Mouse (Mus musculus): ENCODE measurements at regions not wholly inside any gene's neighbourhood (a gene's known extent, or its start where the extent isn't known, plus 50 kb on each side); places are given as distances from the start of the nearest gene placed in this dataset.

GRCm38 (mm10) chr3:60138319-60138718 lies 56.6 kb downstream of the Sucnr1 start:
- H3K4me2 ChIP-seq (ENCODE audit: low read length) = no peak overlapping the region
- H3K9me3 ChIP-seq (replicated peaks; ENCODE audit: control insufficient read depth, low read length) = no peaks in the 10 kb centered on the region
- no peak for DNase-seq (ENCODE audit: low spot score)
- WGBS = 87% methylated on average over 3 of the region's 3 CpGs
- H3K4me1 ChIP-seq (ENCODE audit: control insufficient read depth, insufficient read depth, low read length) = no peaks in the 10 kb centered on the region
- no peak overlapping the region for H3K9ac ChIP-seq (ENCODE audit: low read length)
- H3K4me3 ChIP-seq (ENCODE audit: low read depth, low read length) = no peak overlapping the region
- H3K36me3 ChIP-seq (ENCODE audit: control insufficient read depth, insufficient read depth, low read length) = no peaks in the 10 kb centered on the region
- no peaks in the 10 kb centered on the region for H3K27me3 ChIP-seq (replicated peaks; ENCODE audit: control insufficient read depth, insufficient read depth, low read length)
- H3K27ac ChIP-seq (ENCODE audit: low read depth, low read length) = no peak overlapping the region
- ATAC-seq = no peak

- Histone ChIP-seq H3K27me3 (replicated peaks; ENCODE audit: control insufficient read depth, insufficient read depth, low read length) (no peaks in the 10 kb centered on the region), H3K36me3 (ENCODE audit: control insufficient read depth, insufficient read depth, low read length) (no peaks in the 10 kb centered on the region), H3K27ac (ENCODE audit: low read depth, low read length) (no peak overlapping the region), H3K4me2 (ENCODE audit: low read length) (no peak overlapping the region), H3K4me1 (ENCODE audit: control insufficient read depth, insufficient read depth, low read length) (no peaks in the 10 kb centered on the region), H3K9ac (ENCODE audit: low read length) (no peak overlapping the region), H3K9me3 (replicated peaks; ENCODE audit: control insufficient read depth, low read length) (no peaks in the 10 kb centered on the region), H3K4me3 (ENCODE audit: low read depth, low read length) (no peak overlapping the region)
- no peak for ATAC-seq
- 81% methylated on average over 3 of the region's 3 CpGs for WGBS
- no peak for DNase-seq (ENCODE audit: low spot score)
Observed at GRCm38 (mm10) chr3:60159865-60160264, 78.2 kb downstream of the Sucnr1 start.

GRCm38 (mm10) chr3:60167633-60168032 lies 86.0 kb downstream of the Sucnr1 start:
- no peak overlapping the region for H3K4me3 ChIP-seq (ENCODE audit: low read depth, low read length)
- DNase-seq (ENCODE audit: low spot score) = no peak
- 83% methylated on average over 3 of the region's 3 CpGs for WGBS
- no peaks in the 10 kb centered on the region for H3K36me3 ChIP-seq (ENCODE audit: control insufficient read depth, insufficient read depth, low read length)
- no peak overlapping the region for H3K27ac ChIP-seq (ENCODE audit: low read depth, low read length)
- no peaks in the 10 kb centered on the region for H3K9me3 ChIP-seq (replicated peaks; ENCODE audit: control insufficient read depth, low read length)
- H3K4me1 ChIP-seq (ENCODE audit: control insufficient read depth, insufficient read depth, low read length) = no peaks in the 10 kb centered on the region
- H3K9ac ChIP-seq (ENCODE audit: low read length) = no peak overlapping the region
- no peak for ATAC-seq
- no peak overlapping the region for H3K4me2 ChIP-seq (ENCODE audit: low read length)
- H3K27me3 ChIP-seq (replicated peaks; ENCODE audit: control insufficient read depth, insufficient read depth, low read length) = no peaks in the 10 kb centered on the region

DNA sequence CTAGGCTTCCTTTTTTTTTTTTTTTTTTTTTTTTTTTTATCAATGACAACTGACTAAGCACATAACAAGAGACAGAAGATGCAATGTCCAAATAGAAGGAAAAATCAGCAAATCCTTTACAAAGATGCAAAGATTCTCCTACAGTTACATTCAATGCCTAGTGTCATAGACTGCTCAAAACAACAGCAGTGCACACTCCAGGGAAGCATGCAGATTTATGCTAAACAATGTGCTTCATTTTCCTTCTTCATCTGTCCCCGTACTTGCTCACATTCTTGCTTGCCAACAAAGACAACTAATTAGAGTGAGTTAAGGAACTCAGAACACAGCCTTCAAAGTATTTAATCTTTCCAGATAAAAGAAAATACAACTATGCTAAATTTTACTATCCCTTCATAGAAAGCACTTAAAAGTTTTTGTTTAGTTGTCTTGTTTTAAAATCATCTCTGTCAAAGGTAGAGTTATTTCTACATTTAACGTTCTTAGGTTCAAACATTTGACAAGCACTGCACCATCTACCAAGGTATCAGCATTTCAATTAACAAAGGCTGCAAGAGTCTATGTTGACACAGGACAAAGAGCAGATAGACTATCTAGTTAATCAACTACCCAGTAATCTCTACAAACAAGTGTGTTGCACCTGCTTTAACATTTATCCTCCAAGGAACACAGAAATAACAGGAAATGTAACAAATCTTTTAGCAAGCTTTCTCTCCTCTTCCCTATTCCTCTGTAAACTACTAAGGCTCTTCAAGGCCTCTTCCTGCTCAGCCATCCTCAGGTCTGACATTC lies 86.7 kb downstream of the Sucnr1 start:
- Histone ChIP-seq H3K9me3 (replicated peaks; ENCODE audit: control insufficient read depth, low read length) (no peaks in the 10 kb centered on the region), H3K4me2 (ENCODE audit: low read length) (no peak overlapping the region), H3K36me3 (ENCODE audit: control insufficient read depth, insufficient read depth, low read length) (no peaks in the 10 kb centered on the region), H3K27me3 (replicated peaks; ENCODE audit: control insufficient read depth, insufficient read depth, low read length) (no peaks in the 10 kb centered on the region), H3K27ac (ENCODE audit: low read depth, low read length) (no peak overlapping the region), H3K4me3 (ENCODE audit: low read depth, low read length) (no peak overlapping the region), H3K9ac (ENCODE audit: low read length) (no peak overlapping the region), H3K4me1 (ENCODE audit: control insufficient read depth, insufficient read depth, low read length) (no peaks in the 10 kb centered on the region)
- ATAC-seq (peak; percentile 60; the same call in 1 of the 2 replicates), DNase-seq (ENCODE audit: low spot score) (peak; percentile 33)
- WGBS = 17% methylated on average over 2 of the region's 2 CpGs

DNA sequence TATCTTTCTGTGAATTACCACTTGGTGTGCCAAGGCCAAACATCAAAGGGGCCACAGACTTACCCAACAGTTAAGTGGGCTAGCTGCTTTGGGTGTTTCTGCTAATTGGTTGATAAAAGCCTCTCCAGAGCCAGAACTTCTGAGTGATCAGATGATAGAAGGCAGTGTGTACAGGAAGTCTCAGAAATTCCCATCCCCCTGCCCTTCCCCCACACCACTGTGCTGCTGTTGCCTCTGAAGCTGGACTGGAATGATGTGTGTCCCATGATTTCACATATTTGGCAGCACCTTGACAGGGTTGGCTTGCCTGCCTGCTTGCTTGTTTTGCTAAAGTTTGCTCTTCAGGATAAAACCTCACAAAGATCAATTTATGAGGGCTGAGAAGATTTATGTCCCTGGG lies 87.9 kb downstream of the Sucnr1 start:
- Histone ChIP-seq H3K27me3 (replicated peaks; ENCODE audit: control insufficient read depth, insufficient read depth, low read length) (no peaks in the 10 kb centered on the region), H3K4me2 (ENCODE audit: low read length) (no peak overlapping the region), H3K4me3 (ENCODE audit: low read depth, low read length) (no peak overlapping the region), H3K9me3 (replicated peaks; ENCODE audit: control insufficient read depth, low read length) (no peaks in the 10 kb centered on the region), H3K9ac (ENCODE audit: low read length) (no peak overlapping the region), H3K27ac (ENCODE audit: low read depth, low read length) (no peak overlapping the region), H3K4me1 (ENCODE audit: control insufficient read depth, insufficient read depth, low read length) (no peaks in the 10 kb centered on the region), H3K36me3 (ENCODE audit: control insufficient read depth, insufficient read depth, low read length) (no peaks in the 10 kb centered on the region)
- DNase-seq (ENCODE audit: low spot score) (peak; percentile 24), ATAC-seq (peak; percentile 61; the same call in 1 of the 2 replicates)

GRCm38 (mm10) chr3:60184481-60184880 lies 102.8 kb downstream of the Sucnr1 start:
- Histone ChIP-seq H3K9ac (ENCODE audit: low read length) (no peak overlapping the region), H3K27ac (ENCODE audit: low read depth, low read length) (no peak overlapping the region), H3K4me1 (ENCODE audit: control insufficient read depth, insufficient read depth, low read length) (no peaks in the 10 kb centered on the region), H3K9me3 (replicated peaks; ENCODE audit: control insufficient read depth, low read length) (no peaks in the 10 kb centered on the region), H3K4me2 (ENCODE audit: low read length) (no peak overlapping the region), H3K36me3 (ENCODE audit: control insufficient read depth, insufficient read depth, low read length) (no peaks in the 10 kb centered on the region), H3K4me3 (ENCODE audit: low read depth, low read length) (no peak overlapping the region), H3K27me3 (replicated peaks; ENCODE audit: control insufficient read depth, insufficient read depth, low read length) (no peaks in the 10 kb centered on the region)
- ATAC-seq (no peak), DNase-seq (ENCODE audit: low spot score) (no peak)
- WGBS = 94% methylated on average over 2 of the region's 2 CpGs

- Histone ChIP-seq H3K27ac (ENCODE audit: low read depth, low read length) (no peak overlapping the region), H3K4me1 (ENCODE audit: control insufficient read depth, insufficient read depth, low read length) (no peaks in the 10 kb centered on the region), H3K9me3 (replicated peaks; ENCODE audit: control insufficient read depth, low read length) (no peaks in the 10 kb centered on the region), H3K27me3 (replicated peaks; ENCODE audit: control insufficient read depth, insufficient read depth, low read length) (no peaks in the 10 kb centered on the region), H3K9ac (ENCODE audit: low read length) (no peak overlapping the region), H3K36me3 (ENCODE audit: control insufficient read depth, insufficient read depth, low read length) (no peaks in the 10 kb centered on the region), H3K4me3 (ENCODE audit: low read depth, low read length) (no peak overlapping the region), H3K4me2 (ENCODE audit: low read length) (no peak overlapping the region)
- DNase-seq (ENCODE audit: low spot score) (no peak), ATAC-seq (no peak)
- WGBS = 93% methylated on average over 3 of the region's 3 CpGs
Observed at GRCm38 (mm10) chr3:60196031-60196430, 114.4 kb downstream of the Sucnr1 start.

- H3K9me3 ChIP-seq (replicated peaks; ENCODE audit: control insufficient read depth, low read length) = no peaks in the 10 kb centered on the region
- H3K27me3 ChIP-seq (replicated peaks; ENCODE audit: control insufficient read depth, insufficient read depth, low read length) = no peaks in the 10 kb centered on the region
- H3K4me3 ChIP-seq (ENCODE audit: low read depth, low read length) = no peak overlapping the region
- no peak overlapping the region for H3K4me2 ChIP-seq (ENCODE audit: low read length)
- no peak overlapping the region for H3K27ac ChIP-seq (ENCODE audit: low read depth, low read length)
- H3K9ac ChIP-seq (ENCODE audit: low read length) = no peak overlapping the region
- ATAC-seq (no peak), DNase-seq (ENCODE audit: low spot score) (no peak)
- no peaks in the 10 kb centered on the region for H3K36me3 ChIP-seq (ENCODE audit: control insufficient read depth, insufficient read depth, low read length)
- 91% methylated on average over 1 of the region's 1 CpGs for WGBS
- H3K4me1 ChIP-seq (ENCODE audit: control insufficient read depth, insufficient read depth, low read length) = no peaks in the 10 kb centered on the region
Observed at GRCm38 (mm10) chr3:60207936-60208335, 126.3 kb downstream of the Sucnr1 start.

- H3K27me3 ChIP-seq (replicated peaks; ENCODE audit: control insufficient read depth, insufficient read depth, low read length) = no peaks in the 10 kb centered on the region
- no peaks in the 10 kb centered on the region for H3K36me3 ChIP-seq (ENCODE audit: control insufficient read depth, insufficient read depth, low read length)
- H3K27ac ChIP-seq (ENCODE audit: low read depth, low read length) = no peak overlapping the region
- no peak overlapping the region for H3K4me3 ChIP-seq (ENCODE audit: low read depth, low read length)
- H3K9ac ChIP-seq (ENCODE audit: low read length) = no peak overlapping the region
- no peaks in the 10 kb centered on the region for H3K4me1 ChIP-seq (ENCODE audit: control insufficient read depth, insufficient read depth, low read length)
- no peaks in the 10 kb centered on the region for H3K9me3 ChIP-seq (replicated peaks; ENCODE audit: control insufficient read depth, low read length)
- WGBS = 83% methylated on average over 3 of the region's 3 CpGs
- H3K4me2 ChIP-seq (ENCODE audit: low read length) = no peak overlapping the region
- ATAC-seq (no peak), DNase-seq (ENCODE audit: low spot score) (no peak)
Observed at GRCm38 (mm10) chr3:60218938-60219337, 137.3 kb downstream of the Sucnr1 start.

All from forebrain, embryonic 14.5 days (tissue).